Mouse (Mus musculus) E14TG2a.4 (cell line): ENCODE results near the gene Tpi1.

Source experiments
- CTCF ChIP-seq: conservative IDR thresholded peaks from 2 replicates; pipeline ENCODE4 v1.5.1; 2014; ENCODE audit warnings: low read length
- POU5F1 ChIP-seq: IDR thresholded peaks from 2 replicates; pipeline ENCODE4 v1.6.1; 2014; ENCODE audit warnings: low read length, borderline replicate concordance

DNA sequence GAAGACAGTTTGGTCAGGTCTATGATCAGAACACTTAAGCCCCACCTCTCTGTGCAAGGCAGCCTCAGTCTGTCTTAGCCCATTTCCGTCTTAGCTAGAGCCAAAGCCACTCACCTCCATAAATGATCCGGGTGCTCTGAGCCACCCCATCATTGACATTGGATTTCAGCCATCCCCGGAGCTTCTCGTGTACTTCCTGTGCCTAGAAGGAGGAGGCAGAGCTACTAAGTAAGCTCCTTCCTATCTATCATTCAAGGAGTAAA, 2.8 kb downstream of the Tpi1 start:
- TF ChIP-seq CTCF: no peak
- no peak for TF ChIP-seq POU5F1
